Mouse (Mus musculus): Measurements from ENCODE around the gene Tmppe. TPM values are rescaled to one million over a fixed set of nuclear protein-coding genes. Genes with fewer than 3 reads are reported as not detected.
A peak's percentile ranks its signal among the peaks of the same experiment; 100 is the strongest.

Tmppe gene
- polyA plus RNA-seq, 1 experiment = 23.8 TPM

DNA sequence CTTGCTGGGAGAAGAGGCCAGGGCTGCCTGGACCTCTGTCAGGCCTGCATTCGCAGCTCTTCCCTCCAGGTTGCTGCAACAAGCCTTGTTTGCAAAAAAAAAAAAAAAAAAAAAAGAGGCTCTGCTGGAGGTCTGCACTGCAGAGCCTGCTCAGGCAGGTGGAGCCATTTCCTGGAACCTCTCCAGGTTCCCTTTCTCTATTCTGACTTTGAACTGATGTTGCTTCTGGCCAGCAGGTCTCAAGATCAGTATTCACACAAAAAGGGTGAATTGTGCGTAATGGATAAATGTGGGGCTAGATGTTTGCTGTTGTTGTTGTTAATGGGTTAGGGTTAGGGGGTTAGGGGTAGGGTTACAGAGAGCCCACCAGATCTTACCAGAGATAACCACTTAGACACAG, 34.8 kb downstream of the Tmppe start:
- Histone ChIP-seq H3K36me3 (ENCODE audit: control insufficient read depth, insufficient read depth, low read length) (no peaks in the 10 kb centered on the region), H3K4me3 (ENCODE audit: control insufficient read depth, insufficient read depth, low read length) (no peak overlapping the region), H3K27ac (ENCODE audit: control insufficient read depth, insufficient read depth, low read length) (peak overlapping the region; percentile 41; the same call in 1 of the 2 replicates), H3K27me3 (ENCODE audit: control insufficient read depth, insufficient read depth, low read length) (no peaks in the 10 kb centered on the region), H3K4me1 (replicated peaks; ENCODE audit: control insufficient read depth, insufficient read depth, low read length) (peaks cover 26% of the 10 kb centered on the region)
- WGBS = 66% methylated on average over 2 of the region's 2 CpGs
- no peak for TF ChIP-seq CTCF (IDR thresholded peaks at IDR 0.05; ENCODE audit: borderline replicate concordance, control insufficient read depth, extremely low read depth, insufficient read depth, low read length, poor library complexity)
- TF ChIP-seq POLR2A (IDR thresholded peaks at IDR 0.05; ENCODE audit: control insufficient read depth, extremely low read depth, insufficient read depth, low read length, poor library complexity) = no peak
- peak; percentile 48 for DNase-seq

DNA sequence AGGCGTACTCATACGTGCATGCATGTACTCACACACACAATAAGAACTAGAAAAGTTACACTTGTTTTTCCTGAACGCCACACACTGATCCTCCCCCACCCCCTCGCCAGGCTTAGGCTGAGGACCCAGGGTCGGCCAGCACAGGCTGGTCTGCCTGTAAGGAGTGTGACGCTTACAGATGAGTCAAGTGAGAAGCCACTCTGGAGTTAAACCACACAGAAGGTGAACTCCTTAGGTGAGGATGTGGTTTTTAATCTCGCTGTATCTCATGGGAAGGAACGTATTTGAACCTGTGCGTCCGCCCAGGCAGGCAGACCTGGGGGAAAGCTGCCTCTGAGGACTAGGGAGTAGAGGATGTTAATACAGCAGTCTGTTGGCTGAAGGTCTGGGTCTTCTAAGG, 39.6 kb downstream of the Tmppe start:
- H3K27ac ChIP-seq (ENCODE audit: control insufficient read depth, insufficient read depth, low read length) = peak overlapping the region; percentile 59
- peak; percentile 65 for DNase-seq
- 26% methylated on average over 10 of the region's 10 CpGs for WGBS
- no peak overlapping the region for H3K4me3 ChIP-seq (ENCODE audit: control insufficient read depth, insufficient read depth, low read length)
- peaks cover 55% of the 10 kb centered on the region for H3K4me1 ChIP-seq (replicated peaks; ENCODE audit: control insufficient read depth, insufficient read depth, low read length)
- H3K27me3 ChIP-seq (ENCODE audit: control insufficient read depth, insufficient read depth, low read length) = no peaks in the 10 kb centered on the region
- TF ChIP-seq CTCF (IDR thresholded peaks at IDR 0.05; ENCODE audit: borderline replicate concordance, control insufficient read depth, extremely low read depth, insufficient read depth, low read length, poor library complexity) (no peak), POLR2A (IDR thresholded peaks at IDR 0.05; ENCODE audit: control insufficient read depth, extremely low read depth, insufficient read depth, low read length, poor library complexity) (no peak)
- no peaks in the 10 kb centered on the region for H3K36me3 ChIP-seq (ENCODE audit: control insufficient read depth, insufficient read depth, low read length)

DNA sequence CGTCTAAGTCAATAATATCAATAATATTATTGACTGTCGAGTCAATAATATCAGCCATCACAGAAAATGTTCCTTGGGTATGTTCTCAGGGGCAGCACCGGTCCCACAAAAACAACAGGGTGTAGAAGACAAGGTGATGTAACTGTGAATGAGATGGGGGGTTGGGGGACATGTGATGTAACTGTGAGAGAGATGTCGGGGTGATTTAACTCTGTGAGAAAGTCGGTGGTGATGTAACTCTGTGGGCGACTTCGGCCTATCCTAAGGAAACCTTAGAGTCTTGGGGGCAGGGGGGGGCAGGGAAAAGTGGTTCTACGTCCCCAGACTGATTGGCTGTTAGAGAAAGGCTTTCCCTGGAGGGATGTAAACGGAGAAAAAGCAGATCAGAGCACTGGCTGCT, 41.3 kb downstream of the Tmppe start:
- WGBS = 93% methylated on average over 9 of the region's 9 CpGs
- H3K27me3 ChIP-seq (ENCODE audit: control insufficient read depth, insufficient read depth, low read length) = no peaks in the 10 kb centered on the region
- H3K4me1 ChIP-seq (replicated peaks; ENCODE audit: control insufficient read depth, insufficient read depth, low read length) = peaks cover 67% of the 10 kb centered on the region
- TF ChIP-seq CTCF (IDR thresholded peaks at IDR 0.05; ENCODE audit: borderline replicate concordance, control insufficient read depth, extremely low read depth, insufficient read depth, low read length, poor library complexity) (no peak), POLR2A (IDR thresholded peaks at IDR 0.05; ENCODE audit: control insufficient read depth, extremely low read depth, insufficient read depth, low read length, poor library complexity) (no peak)
- H3K27ac ChIP-seq (ENCODE audit: control insufficient read depth, insufficient read depth, low read length) = peak overlapping the region; percentile 95
- no peaks in the 10 kb centered on the region for H3K36me3 ChIP-seq (ENCODE audit: control insufficient read depth, insufficient read depth, low read length)
- H3K4me3 ChIP-seq (ENCODE audit: control insufficient read depth, insufficient read depth, low read length) = no peak overlapping the region
- no peak for DNase-seq

DNA sequence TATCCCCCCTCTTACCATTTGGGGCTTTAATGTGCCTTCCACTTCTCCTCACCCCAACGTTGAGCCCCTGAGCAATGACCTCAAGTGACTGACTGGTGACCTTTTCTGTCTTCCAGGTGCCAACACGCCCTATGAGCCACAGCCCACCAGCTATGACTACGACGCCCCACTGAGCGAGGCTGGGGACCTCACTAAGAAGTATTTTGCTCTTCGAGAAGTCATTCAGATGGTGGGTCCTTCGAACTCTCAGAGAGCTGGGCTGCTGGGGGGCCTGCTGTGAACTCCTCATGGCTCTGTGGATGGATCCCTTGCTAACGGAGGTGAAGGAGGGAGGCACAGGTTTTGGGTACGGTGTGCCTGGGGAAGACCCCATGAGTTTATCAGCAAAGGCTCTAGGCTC, 42.0 kb downstream of the Tmppe start:
- peaks cover 72% of the 10 kb centered on the region for H3K4me1 ChIP-seq (replicated peaks; ENCODE audit: control insufficient read depth, insufficient read depth, low read length)
- TF ChIP-seq POLR2A (IDR thresholded peaks at IDR 0.05; ENCODE audit: control insufficient read depth, extremely low read depth, insufficient read depth, low read length, poor library complexity) (no peak), CTCF (IDR thresholded peaks at IDR 0.05; ENCODE audit: borderline replicate concordance, control insufficient read depth, extremely low read depth, insufficient read depth, low read length, poor library complexity) (no peak)
- WGBS = 34% methylated on average over 9 of the region's 9 CpGs
- H3K27ac ChIP-seq (ENCODE audit: control insufficient read depth, insufficient read depth, low read length) = peak overlapping the region; percentile 95
- H3K36me3 ChIP-seq (ENCODE audit: control insufficient read depth, insufficient read depth, low read length) = no peaks in the 10 kb centered on the region
- no peak overlapping the region for H3K4me3 ChIP-seq (ENCODE audit: control insufficient read depth, insufficient read depth, low read length)
- no peaks in the 10 kb centered on the region for H3K27me3 ChIP-seq (ENCODE audit: control insufficient read depth, insufficient read depth, low read length)
- DNase-seq = no peak

DNA sequence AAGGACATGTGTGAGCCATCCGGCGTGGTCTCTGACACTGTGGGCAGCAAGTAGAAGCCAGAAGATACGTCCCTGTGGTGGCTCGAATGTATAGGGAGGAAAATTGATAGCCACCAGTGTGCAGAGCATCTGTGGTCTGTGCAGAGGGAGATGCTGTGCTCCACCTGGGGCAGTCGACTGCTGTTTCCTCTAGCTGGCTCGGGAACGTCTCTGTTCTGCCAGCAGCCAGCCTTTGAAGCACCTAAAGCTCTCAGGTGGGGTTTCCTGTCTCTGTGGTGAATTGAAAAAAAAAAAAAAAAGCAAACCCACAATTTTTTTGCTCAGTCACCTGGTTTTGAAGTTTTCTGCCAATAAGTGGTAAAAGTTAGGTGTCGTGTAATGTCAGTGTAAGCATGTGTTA, 42.4 kb downstream of the Tmppe start:
- peak; percentile 80 for DNase-seq
- H3K36me3 ChIP-seq (ENCODE audit: control insufficient read depth, insufficient read depth, low read length) = no peaks in the 10 kb centered on the region
- no peak overlapping the region for H3K4me3 ChIP-seq (ENCODE audit: control insufficient read depth, insufficient read depth, low read length)
- 10% methylated on average over 8 of the region's 8 CpGs for WGBS
- no peaks in the 10 kb centered on the region for H3K27me3 ChIP-seq (ENCODE audit: control insufficient read depth, insufficient read depth, low read length)
- TF ChIP-seq CTCF (IDR thresholded peaks at IDR 0.05; ENCODE audit: borderline replicate concordance, control insufficient read depth, extremely low read depth, insufficient read depth, low read length, poor library complexity) = 0 out of 2 replicates have a peak, but pooled peaks have one; percentile 33
- 0 out of 2 replicates have a peak, but pooled peaks have one; percentile 41 for TF ChIP-seq POLR2A (IDR thresholded peaks at IDR 0.05; ENCODE audit: control insufficient read depth, extremely low read depth, insufficient read depth, low read length, poor library complexity)
- peaks cover 72% of the 10 kb centered on the region for H3K4me1 ChIP-seq (replicated peaks; ENCODE audit: control insufficient read depth, insufficient read depth, low read length)
- H3K27ac ChIP-seq (ENCODE audit: control insufficient read depth, insufficient read depth, low read length) = peak overlapping the region; percentile 95

DNA sequence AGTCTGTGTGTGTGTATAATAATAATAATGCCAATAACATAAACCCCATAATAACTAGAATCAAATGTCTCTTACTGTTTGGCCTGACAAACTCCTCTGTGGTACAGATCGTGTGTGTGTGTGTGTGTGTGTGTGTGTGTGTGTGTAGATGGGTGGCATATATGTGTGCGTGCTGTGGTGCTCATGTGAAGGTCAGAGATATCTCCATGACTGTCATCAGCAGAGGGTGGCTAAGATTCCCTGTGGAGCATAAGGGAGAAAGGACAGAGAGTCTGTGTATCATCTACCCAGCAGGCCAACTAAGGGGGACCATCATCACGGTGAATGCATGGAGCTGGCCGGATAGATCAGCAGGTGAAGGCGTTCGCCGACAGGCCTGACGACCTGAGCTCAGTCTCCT, 46.0 kb downstream of the Tmppe start:
- TF ChIP-seq POLR2A (IDR thresholded peaks at IDR 0.05; ENCODE audit: control insufficient read depth, extremely low read depth, insufficient read depth, low read length, poor library complexity) = no peak
- TF ChIP-seq CTCF (IDR thresholded peaks at IDR 0.05; ENCODE audit: borderline replicate concordance, control insufficient read depth, extremely low read depth, insufficient read depth, low read length, poor library complexity) = no peak
- Histone ChIP-seq H3K4me3 (ENCODE audit: control insufficient read depth, insufficient read depth, low read length) (no peak overlapping the region), H3K27ac (ENCODE audit: control insufficient read depth, insufficient read depth, low read length) (no peak overlapping the region), H3K27me3 (ENCODE audit: control insufficient read depth, insufficient read depth, low read length) (no peaks in the 10 kb centered on the region), H3K4me1 (replicated peaks; ENCODE audit: control insufficient read depth, insufficient read depth, low read length) (peaks cover 60% of the 10 kb centered on the region), H3K36me3 (ENCODE audit: control insufficient read depth, insufficient read depth, low read length) (no peaks in the 10 kb centered on the region)
- WGBS = 96% methylated on average over 8 of the region's 8 CpGs
- DNase-seq = no peak

DNA sequence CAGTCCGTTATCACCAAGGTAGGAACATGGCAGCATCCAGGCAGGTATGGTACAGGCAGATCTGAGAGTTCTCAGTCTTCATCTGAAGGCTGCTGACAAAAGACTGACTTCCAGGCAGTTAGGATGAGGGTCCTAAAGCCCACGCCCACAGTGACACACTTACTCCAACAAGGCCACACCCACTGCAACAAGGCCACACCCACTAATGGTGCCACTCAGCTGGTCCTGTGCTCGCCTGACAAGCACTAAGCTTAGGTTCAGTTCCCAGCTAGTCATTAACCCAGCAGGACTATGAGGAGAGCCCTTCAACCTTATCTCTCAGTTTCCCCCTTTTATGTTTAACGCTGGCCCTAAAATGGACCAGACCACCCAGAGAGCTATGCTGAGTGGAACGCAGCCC, 47.8 kb downstream of the Tmppe start:
- DNase-seq = no peak
- peaks cover 62% of the 10 kb centered on the region for H3K4me1 ChIP-seq (replicated peaks; ENCODE audit: control insufficient read depth, insufficient read depth, low read length)
- no peaks in the 10 kb centered on the region for H3K27me3 ChIP-seq (ENCODE audit: control insufficient read depth, insufficient read depth, low read length)
- H3K27ac ChIP-seq (ENCODE audit: control insufficient read depth, insufficient read depth, low read length) = no peak overlapping the region
- 97% methylated on average over 5 of the region's 5 CpGs for WGBS
- no peak overlapping the region for H3K4me3 ChIP-seq (ENCODE audit: control insufficient read depth, insufficient read depth, low read length)
- TF ChIP-seq POLR2A (IDR thresholded peaks at IDR 0.05; ENCODE audit: control insufficient read depth, extremely low read depth, insufficient read depth, low read length, poor library complexity) = no peak
- TF ChIP-seq CTCF (IDR thresholded peaks at IDR 0.05; ENCODE audit: borderline replicate concordance, control insufficient read depth, extremely low read depth, insufficient read depth, low read length, poor library complexity) = no peak
- H3K36me3 ChIP-seq (ENCODE audit: control insufficient read depth, insufficient read depth, low read length) = no peaks in the 10 kb centered on the region

Data from thymus, adult 2 months (tissue).